Mouse (Mus musculus): ENCODE data around the gene Dgkg.

DNA sequence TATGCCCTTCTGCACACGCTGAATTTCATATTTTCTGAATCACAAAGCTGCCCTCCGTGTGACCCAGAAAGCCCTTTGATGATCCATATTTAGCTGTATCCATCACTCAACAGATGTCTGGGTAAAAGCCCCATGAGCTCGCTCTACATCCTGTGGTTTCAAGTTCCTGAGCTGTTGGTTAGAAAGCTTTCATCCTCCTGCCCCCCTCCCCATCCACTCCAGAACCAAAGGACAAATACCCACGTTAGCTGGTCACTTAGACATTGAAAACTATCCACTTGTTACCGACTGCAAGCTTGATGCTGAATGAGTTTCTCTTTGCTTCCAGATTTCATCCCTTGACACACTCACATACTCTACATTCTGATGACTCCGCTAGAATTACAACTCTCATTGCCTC is 195.3 kb downstream of the Dgkg start:
- no peak for TF ChIP-seq POLR2A (IDR thresholded peaks at IDR 0.05; ENCODE audit: insufficient read depth, low read length)
- TF ChIP-seq CTCF (IDR thresholded peaks at IDR 0.05; ENCODE audit: low read depth, low read length): no peak
- no peak for TF ChIP-seq EP300 (IDR thresholded peaks at IDR 0.05; ENCODE audit: insufficient read depth, low read depth, low read length)
